Mouse (Mus musculus) heart, adult 2 months (tissue): Measurements from ENCODE around the gene Ahcyl2.

Experiments
- CTCF ChIP-seq: fragments of 200-600 bp; IDR thresholded peaks from 2 replicates; pipeline ENCODE4 v1.8.1; 2022; ENCODE audit warnings: antibody characterized with exemption, mild to moderate bottlenecking, moderate library complexity
- POLR2A ChIP-seq: fragments of 200-500 bp; IDR thresholded peaks from 2 replicates; pipeline ENCODE4 v1.6.1; 2011; ENCODE audit warnings: mild to moderate bottlenecking, low read depth, low read length, control low read depth; ENCODE audit not compliant: insufficient read depth

GRCm38 (mm10) chr6:29840008-29840407, 72.2 kb downstream of the Ahcyl2 start:
- TF ChIP-seq POLR2A: no peak
- TF ChIP-seq CTCF: no peak
